Comparison of ENCODE assay signal across 9 mouse cellular contexts in the genomic region with DNA sequence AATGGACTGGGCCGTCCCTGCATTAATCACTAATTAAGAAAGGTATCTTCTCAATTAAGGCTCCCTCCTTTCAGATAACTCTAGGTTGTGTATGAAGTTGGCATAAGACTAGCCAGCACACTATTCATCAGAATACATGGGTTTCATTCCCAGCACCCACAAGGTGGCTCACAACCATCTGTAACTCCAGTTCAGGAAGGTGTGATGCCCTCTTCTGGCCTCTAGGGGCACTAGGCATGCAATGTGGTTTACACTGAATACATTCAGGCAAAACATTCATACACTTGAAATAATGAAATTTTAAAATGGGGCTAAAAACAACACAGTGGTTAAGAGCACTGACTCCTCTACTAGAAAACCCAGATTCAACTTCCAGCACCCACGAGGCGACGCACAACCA. TPM values are rescaled to one million over a fixed set of nuclear protein-coding genes. Genes with fewer than 3 reads are reported as not detected.
DNase-seq lines count a peak whose midpoint lies in the region; ATAC-seq and TF ChIP-seq lines count a peak whose summit lies in the region.
"Had no signal": no experiment of that assay in that cellular context is flagged by ENCODE, and none has a peak within 500 bp of the region (broad histone marks: within the 10 kb centered on the region; RNA-seq: fewer than 3 reads in every experiment).

No protein-coding gene starts in this region.

- peaks cover 6% of the 10 kb centered on the region for H3K79me2 ChIP-seq in MEL (ENCODE audit: control insufficient read depth, insufficient read depth, low read length, poor library complexity)

- no peaks in the 10 kb centered on the region for H3K9me3 ChIP-seq in kidney, embryonic 15.5 days (replicated peaks)
- no peaks in the 10 kb centered on the region for H3K9me3 ChIP-seq in MEL (replicated peaks; ENCODE audit: insufficient read depth, low read length)

- peaks cover 15% of the 10 kb centered on the region; the same call in 1 of the 2 replicates for H3K4me1 ChIP-seq in kidney, embryonic 15.5 days
- H3K4me1 ChIP-seq in MEL (ENCODE audit: control insufficient read depth in 1 of 2, insufficient read depth in 2 of 2, low read length in 2 of 2): peaks cover 5 to 51% of the 10 kb centered on the region in 2 experiments
- no peaks in the 10 kb centered on the region for H3K4me1 ChIP-seq in embryonic fibroblast, embryonic 13.5 days (ENCODE audit: control insufficient read depth, insufficient read depth, low read length)

- no peak overlapping the region for H3K9ac ChIP-seq in kidney, embryonic 15.5 days
- no peak overlapping the region for H3K9ac ChIP-seq in MEL (ENCODE audit: control insufficient read depth, low read depth, low read length, poor library complexity, severe bottlenecking)

- TF ChIP-seq CTCF in MEL (IDR thresholded peaks at IDR 0.05 in 2 of 3, conservative IDR thresholded peaks at IDR 0.05 in 1 of 3; ENCODE audit: control insufficient read depth in 1 of 3, insufficient read depth in 1 of 3, low read depth in 2 of 3, low read length in 3 of 3, poor library complexity in 1 of 3, severe bottlenecking in 1 of 3): peak; percentile 71 to 97 (median 92)
- peak; percentile 65; the same call in 1 of the 2 replicates for TF ChIP-seq CTCF in embryonic fibroblast, embryonic 13.5 days (IDR thresholded peaks at IDR 0.05; ENCODE audit: borderline replicate concordance, insufficient read depth, low read length)

- no peak overlapping the region for H3K4me3 ChIP-seq in kidney, embryonic 15.5 days (replicated peaks)
- H3K4me3 ChIP-seq in MEL (ENCODE audit: control insufficient read depth in 1 of 2, insufficient read depth in 1 of 2, low read depth in 2 of 2, low read length in 2 of 2): no peak overlapping the region
- no peak overlapping the region for H3K4me3 ChIP-seq in embryonic fibroblast, embryonic 13.5 days (ENCODE audit: insufficient read depth, low read length)
- H3K4me3 ChIP-seq: erythroblast, embryonic 14.5 days had no signal

- no peaks in the 10 kb centered on the region for H3K36me3 ChIP-seq in kidney, embryonic 15.5 days
- H3K36me3 ChIP-seq in MEL (ENCODE audit: control insufficient read depth in 1 of 2, insufficient read depth in 2 of 2, low read length in 2 of 2): peaks cover 0 to 33% of the 10 kb centered on the region in 2 experiments; a peak in 2 of 4 replicates

- ATAC-seq in kidney, embryonic 15.5 days (replicated peaks; ENCODE audit: low FRiP score): no peak

- no peak overlapping the region for H3K27ac ChIP-seq in kidney, embryonic 15.5 days
- peak overlapping the region; percentile 55 for H3K27ac ChIP-seq in MEL (ENCODE audit: control insufficient read depth, low read depth, low read length)
- H3K27ac ChIP-seq in embryonic fibroblast, embryonic 13.5 days (ENCODE audit: insufficient read depth, low read length): no peak overlapping the region

- TF ChIP-seq POLR2A in MEL (IDR thresholded peaks at IDR 0.05; ENCODE audit: control insufficient read depth in 1 of 2, insufficient read depth in 1 of 2, low read depth in 1 of 2, low read length in 2 of 2, poor library complexity in 1 of 2): no peak
- TF ChIP-seq POLR2A in embryonic fibroblast, embryonic 13.5 days (IDR thresholded peaks at IDR 0.05; ENCODE audit: low read depth, low read length): no peak

- no peaks in the 10 kb centered on the region for H3K27me3 ChIP-seq in kidney, embryonic 15.5 days
- H3K27me3 ChIP-seq in MEL (ENCODE audit: control insufficient read depth in 1 of 2, insufficient read depth in 2 of 2, low read length in 2 of 2): no peaks in the 10 kb centered on the region

- TF ChIP-seq EP300 in MEL (IDR thresholded peaks at IDR 0.05; ENCODE audit: low read depth in 1 of 2, low read length in 2 of 2): no peak

- TF ChIP-seq RAD21 in MEL (IDR thresholded peaks at IDR 0.05; ENCODE audit: low read depth, low read length): peak; percentile 25

- 53% methylated on average over 4 of the region's 4 CpGs for WGBS in kidney, embryonic 15.5 days

- H3K4me2 ChIP-seq in kidney, embryonic 15.5 days: no peak overlapping the region

- peak; percentile 50 for DNase-seq in kidney, adult 18-20 months
- DNase-seq in MEL (ENCODE audit: low read depth, low spot score): peak; percentile 91
- peak; percentile 41 for DNase-seq in lung, postnatal 14 days
- no peak for DNase-seq in layer of hippocampus, adult 8-10 months (ENCODE audit: low spot score in 2 of 2)
- no peak for DNase-seq in c-Kit-positive CD71-positive TER-119-positive erythroid progenitor cells, embryonic 14.5 days (ENCODE audit: low spot score)
- DNase-seq in yolk sac, embryonic 10.5 days (ENCODE audit: low spot score): no peak

TF ChIP-seq in MEL, 35 proteins besides CTCF, POLR2A, EP300 and RAD21:
- 0 out of 2 replicates have a peak, but pooled peaks have one; percentile 3 for TF ChIP-seq GATA1 (IDR thresholded peaks at IDR 0.05; ENCODE audit: low read depth, low read length)
- peak; percentile 51 for TF ChIP-seq SMC3 (IDR thresholded peaks at IDR 0.05; ENCODE audit: low read depth, low read length)
- peak; percentile 46 for TF ChIP-seq MXI1 (IDR thresholded peaks at IDR 0.05; ENCODE audit: low read depth, low read length)
- TF ChIP-seq MAX (IDR thresholded peaks at IDR 0.05; ENCODE audit: low read length): peak; percentile 66
- TF ChIP-seq POLR2AphosphoS2 (IDR thresholded peaks at IDR 0.05; ENCODE audit: low read length): no peak
- 0 out of 2 replicates have a peak, but pooled peaks have one; percentile 52 for TF ChIP-seq HCFC1 (IDR thresholded peaks at IDR 0.05; ENCODE audit: low read depth, low read length)
- peak; percentile 35; the same call in 1 of the 2 replicates for TF ChIP-seq TBP (IDR thresholded peaks at IDR 0.05; ENCODE audit: low read depth, low read length)
- no peak for TF ChIP-seq MEF2A (IDR thresholded peaks at IDR 0.05; ENCODE audit: extremely low read depth, insufficient replicate concordance, low read depth, low read length, poor library complexity, severe bottlenecking)
- peak; percentile 92 for TF ChIP-seq MYC (IDR thresholded peaks at IDR 0.05; ENCODE audit: low read depth, low read length)

RNA-seq across cellular contexts. Expression of gene Rpl26, which starts 4.3 kb away (rescaled TPM):
- 1,042 and 1,119 TPM in 2 replicates for polyA plus RNA-seq in kidney, embryonic 15.5 days (2015; fragmentation: Nextera tagmentation; extraction: Ambion mirVana)
- total RNA-seq in MEL (2012; rRNA removed): 5,179 and 5,512 TPM in 2 replicates
- 1,000 to 10,000 TPM in 1 of 2 experiments, not detected in 1; 3,167 TPM for polyA plus RNA-seq in MEL (2012; ENCODE audit: insufficient read depth in 1 of 2, insufficient read length in 2 of 2, low read depth in 1 of 2, low replicate concordance in 2 of 2, missing spikeins in 1 of 2)
- polyA plus RNA-seq in embryonic fibroblast, embryonic 13.5 days (2011; ENCODE audit: insufficient read length, low read depth, missing spikeins): 3,230 and 3,899 TPM in 2 replicates
- total RNA-seq in layer of hippocampus, adult 8-10 months (2022): 100 to 1,000 TPM; 779 to 924 (median 859) TPM

RNA-seq across cellular contexts. Expression of gene Rnf222, which starts 8.8 kb away (rescaled TPM):
- polyA plus RNA-seq in kidney, embryonic 15.5 days (2015; fragmentation: Nextera tagmentation; extraction: Ambion mirVana): 0.18 and 0.27 TPM in 2 replicates
- 0.23 TPM in 2 replicates for total RNA-seq in MEL (2012; rRNA removed)
- polyA plus RNA-seq in MEL (2012; ENCODE audit: insufficient read depth in 1 of 2, insufficient read length in 2 of 2, low read depth in 1 of 2, low replicate concordance in 2 of 2, missing spikeins in 1 of 2): under 1 TPM in 1 of 2 experiments, not detected in 1; 0.28 TPM
- polyA plus RNA-seq in embryonic fibroblast, embryonic 13.5 days (2011; ENCODE audit: insufficient read length, low read depth, missing spikeins): not detected in 2 replicates
- total RNA-seq in layer of hippocampus, adult 8-10 months (2022): not detected
- polyA plus RNA-seq: erythroblast, embryonic 14.5 days had no signal

RNA-seq across cellular contexts. Expression of gene Ndel1, which starts 25.5 kb away (rescaled TPM):
- polyA plus RNA-seq in kidney, embryonic 15.5 days (2015; fragmentation: Nextera tagmentation; extraction: Ambion mirVana): 87.3 and 87.5 TPM in 2 replicates
- 59.6 and 70.7 TPM in 2 replicates for total RNA-seq in MEL (2012; rRNA removed)
- polyA plus RNA-seq in MEL (2012; ENCODE audit: insufficient read depth in 1 of 2, insufficient read length in 2 of 2, low read depth in 1 of 2, low replicate concordance in 2 of 2, missing spikeins in 1 of 2): 10 to 100 TPM; 55.0 to 61.2 TPM
- 107 and 122 TPM in 2 replicates for polyA plus RNA-seq in embryonic fibroblast, embryonic 13.5 days (2011; ENCODE audit: insufficient read length, low read depth, missing spikeins)
- total RNA-seq in layer of hippocampus, adult 8-10 months (2022): 100 to 1,000 TPM in 1 of 4 experiments, 10 to 100 TPM in 3; 78.3 to 104 (median 86.6) TPM

RNA-seq across cellular contexts. Expression of gene Odf4, which starts 29.8 kb away (rescaled TPM):
- polyA plus RNA-seq in kidney, embryonic 15.5 days (2015; fragmentation: Nextera tagmentation; extraction: Ambion mirVana): not detected in 2 replicates
- not detected in 2 replicates for total RNA-seq in MEL (2012; rRNA removed)
- not detected for polyA plus RNA-seq in MEL (2012; ENCODE audit: insufficient read depth in 1 of 2, insufficient read length in 2 of 2, low read depth in 1 of 2, low replicate concordance in 2 of 2, missing spikeins in 1 of 2)
- not detected in 2 replicates for polyA plus RNA-seq in embryonic fibroblast, embryonic 13.5 days (2011; ENCODE audit: insufficient read length, low read depth, missing spikeins)
- total RNA-seq in layer of hippocampus, adult 8-10 months (2022): under 1 TPM in 3 of 4 experiments, not detected in 1; 0.32 to 0.58 (median 0.45) TPM
- polyA plus RNA-seq: erythroblast, embryonic 14.5 days had no signal

Comparison
In these comparisons a context has a peak if more than half of its experiments do, and no peak if none do; other contexts are left out.
1. DNase-seq: peak in kidney, adult 18-20 months (single experiment), MEL (single experiment) and lung, postnatal 14 days (single experiment); none in layer of hippocampus, adult 8-10 months (0 of 2), c-Kit-positive CD71-positive TER-119-positive erythroid progenitor cells, embryonic 14.5 days (single experiment) and yolk sac, embryonic 10.5 days (single experiment).